Mouse (Mus musculus): ENCODE data around the gene Cse1l. TPM values are rescaled to one million over a fixed set of nuclear protein-coding genes. Genes with fewer than 3 reads are reported as not detected.

Gene Cse1l
- polyA plus RNA-seq, 1 experiment from 2014 or later, result 106 TPM

DNA sequence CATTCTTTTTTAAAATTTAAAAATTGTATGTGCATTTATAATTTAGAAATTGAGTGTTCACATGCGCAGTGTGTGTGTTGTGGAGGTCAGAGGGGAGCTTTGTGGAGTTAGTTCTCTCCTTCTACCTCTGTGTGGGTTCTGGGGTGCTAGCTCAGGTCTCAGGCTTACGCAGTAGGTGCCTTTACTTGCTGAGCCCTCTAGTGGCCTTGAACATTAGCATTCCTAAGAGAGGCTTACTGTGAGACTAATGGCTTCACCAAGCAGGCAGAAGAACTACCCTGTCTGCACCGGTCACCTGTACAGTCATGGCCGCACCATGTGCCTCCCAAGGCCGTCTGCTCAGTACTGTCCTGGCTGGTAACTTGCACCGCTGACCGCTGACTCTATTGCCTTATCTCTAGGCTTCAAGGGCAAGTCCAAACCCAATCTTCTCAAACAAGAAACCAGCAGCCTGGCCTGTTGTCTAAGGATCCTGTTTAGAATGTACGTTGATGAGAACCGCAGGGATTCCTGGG, 14.4 kb upstream of the Cse1l start:
- Histone ChIP-seq H3K4me2 (ENCODE audit: low read length) (no peak overlapping the region), H3K9ac (ENCODE audit: low read length) (no peak overlapping the region), H3K27ac (replicated peaks in 1 of 2; ENCODE audit: control insufficient read depth in 1 of 2, insufficient read depth in 1 of 2, low read depth in 2 of 2, low read length in 2 of 2) (no peak overlapping the region), H3K4me1 (ENCODE audit: control insufficient read depth in 2 of 2, insufficient read depth in 2 of 2, low read length in 2 of 2) (no peaks in the 10 kb centered on the region), H3K4me3 (ENCODE audit: control insufficient read depth in 1 of 2, insufficient read depth in 1 of 2, low read depth in 1 of 2, low read length in 2 of 2) (no peak overlapping the region), H3K36me3 (ENCODE audit: control insufficient read depth, insufficient read depth, low read length) (peaks cover 70% of the 10 kb centered on the region), H3K9me3 (ENCODE audit: control insufficient read depth, low read length) (no peaks in the 10 kb centered on the region), H3K27me3 (ENCODE audit: control insufficient read depth, insufficient read depth, low read length) (no peaks in the 10 kb centered on the region)
- ATAC-seq (ENCODE audit: insufficient number of reproducible peaks, insufficient read depth, low FRiP score, low read depth), result no peak
- WGBS, result 77% methylated on average over 9 of the region's 9 CpGs

DNA sequence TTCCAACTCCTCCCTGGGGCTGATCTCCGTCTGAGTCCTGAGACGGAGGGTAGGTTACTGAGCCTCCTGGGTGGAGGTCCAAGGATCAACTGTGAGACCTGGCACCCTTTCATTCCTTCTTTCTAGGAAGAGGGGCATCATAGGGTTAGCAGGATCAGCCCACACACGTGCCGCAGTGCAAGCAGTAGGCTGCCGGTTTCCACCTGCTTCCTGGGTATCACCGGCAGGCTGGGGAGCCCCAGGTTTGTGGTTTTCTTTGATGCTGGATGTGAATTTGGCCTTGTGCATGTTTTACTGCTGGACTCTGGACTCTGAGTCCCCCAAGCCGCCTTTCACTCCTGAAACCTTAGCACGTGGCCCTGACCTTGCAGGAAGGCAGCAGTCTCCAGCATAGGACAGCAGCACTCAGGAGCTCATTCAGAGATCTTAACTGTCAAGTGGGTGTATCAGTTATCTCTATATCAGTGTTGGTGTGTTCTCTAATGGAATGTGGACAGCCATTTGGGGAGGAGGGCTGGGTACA, 13.6 kb upstream of the Cse1l start:
- Histone ChIP-seq H3K9me3 (ENCODE audit: control insufficient read depth, low read length) (no peaks in the 10 kb centered on the region), H3K4me2 (ENCODE audit: low read length) (no peak overlapping the region), H3K4me3 (ENCODE audit: control insufficient read depth in 1 of 2, insufficient read depth in 1 of 2, low read depth in 1 of 2, low read length in 2 of 2) (no peak overlapping the region), H3K9ac (ENCODE audit: low read length) (no peak overlapping the region), H3K36me3 (ENCODE audit: control insufficient read depth, insufficient read depth, low read length) (peaks cover 70% of the 10 kb centered on the region), H3K27me3 (ENCODE audit: control insufficient read depth, insufficient read depth, low read length) (no peaks in the 10 kb centered on the region), H3K27ac (replicated peaks in 1 of 2; ENCODE audit: control insufficient read depth in 1 of 2, insufficient read depth in 1 of 2, low read depth in 2 of 2, low read length in 2 of 2) (no peak overlapping the region), H3K4me1 (ENCODE audit: control insufficient read depth in 2 of 2, insufficient read depth in 2 of 2, low read length in 2 of 2) (no peaks in the 10 kb centered on the region)
- ATAC-seq (ENCODE audit: insufficient number of reproducible peaks, insufficient read depth, low FRiP score, low read depth), result no peak
- WGBS, result 91% methylated on average over 8 of the region's 8 CpGs

DNA sequence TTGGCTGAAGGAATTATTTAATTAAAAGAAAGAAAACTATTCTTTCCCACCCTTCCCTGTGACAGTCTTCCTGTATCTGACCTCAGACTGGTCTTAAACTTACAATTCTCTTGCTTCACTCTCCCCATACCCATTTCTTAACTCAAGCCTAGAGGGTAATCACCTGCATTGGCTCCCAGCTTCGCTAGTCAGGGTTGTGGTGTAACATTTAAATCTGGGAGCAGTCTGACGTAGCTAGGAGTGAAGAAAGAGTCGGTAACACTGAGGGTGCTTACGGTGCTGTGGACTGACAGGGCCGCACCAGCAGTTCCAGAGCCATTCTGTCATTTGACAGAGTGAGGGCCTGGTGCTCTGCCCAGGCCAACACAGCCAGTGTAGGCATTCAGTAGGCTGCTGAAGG, 12.8 kb upstream of the Cse1l start:
- no peak overlapping the region for H3K4me3 ChIP-seq (ENCODE audit: control insufficient read depth in 1 of 2, insufficient read depth in 1 of 2, low read depth in 1 of 2, low read length in 2 of 2)
- H3K4me1 ChIP-seq (ENCODE audit: control insufficient read depth in 2 of 2, insufficient read depth in 2 of 2, low read length in 2 of 2), result no peaks in the 10 kb centered on the region
- no peak overlapping the region for H3K4me2 ChIP-seq (ENCODE audit: low read length)
- no peaks in the 10 kb centered on the region for H3K27me3 ChIP-seq (ENCODE audit: control insufficient read depth, insufficient read depth, low read length)
- no peak for ATAC-seq (ENCODE audit: insufficient number of reproducible peaks, insufficient read depth, low FRiP score, low read depth)
- no peak overlapping the region for H3K27ac ChIP-seq (replicated peaks in 1 of 2; ENCODE audit: control insufficient read depth in 1 of 2, insufficient read depth in 1 of 2, low read depth in 2 of 2, low read length in 2 of 2)
- no peak overlapping the region for H3K9ac ChIP-seq (ENCODE audit: low read length)
- WGBS, result 90% methylated on average over 5 of the region's 5 CpGs
- H3K9me3 ChIP-seq (ENCODE audit: control insufficient read depth, low read length), result no peaks in the 10 kb centered on the region
- peaks cover 71% of the 10 kb centered on the region for H3K36me3 ChIP-seq (ENCODE audit: control insufficient read depth, insufficient read depth, low read length)

DNA sequence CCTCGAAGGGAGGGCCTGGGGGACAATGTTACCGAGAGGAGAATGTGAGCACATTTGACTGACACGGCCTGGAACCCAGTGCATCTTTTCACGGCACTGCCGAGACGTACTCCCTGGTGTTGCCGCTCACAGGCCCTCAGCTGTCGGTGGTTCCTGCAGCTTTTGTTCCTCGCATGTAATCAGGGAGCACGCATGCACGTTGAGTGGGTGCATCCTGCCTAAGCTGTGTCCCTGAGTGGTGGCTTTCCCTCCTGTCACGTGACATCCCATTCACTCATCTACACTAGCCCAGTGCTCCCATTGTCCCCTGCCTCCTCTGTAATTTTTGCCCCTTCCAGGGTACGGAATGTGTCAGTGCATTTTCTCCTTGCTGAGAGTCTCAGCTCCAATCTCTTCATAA, 9.5 kb upstream of the Cse1l start:
- WGBS, result 82% methylated on average over 13 of the region's 13 CpGs
- ATAC-seq (ENCODE audit: insufficient number of reproducible peaks, insufficient read depth, low FRiP score, low read depth), result no peak
- H3K27ac ChIP-seq (replicated peaks in 1 of 2; ENCODE audit: control insufficient read depth in 1 of 2, insufficient read depth in 1 of 2, low read depth in 2 of 2, low read length in 2 of 2), result no peak overlapping the region
- H3K36me3 ChIP-seq (ENCODE audit: control insufficient read depth, insufficient read depth, low read length), result peaks cover 52% of the 10 kb centered on the region
- H3K4me1 ChIP-seq (ENCODE audit: control insufficient read depth in 2 of 2, insufficient read depth in 2 of 2, low read length in 2 of 2), result no peaks in the 10 kb centered on the region
- H3K9me3 ChIP-seq (ENCODE audit: control insufficient read depth, low read length), result no peaks in the 10 kb centered on the region
- no peak overlapping the region for H3K9ac ChIP-seq (ENCODE audit: low read length)
- H3K4me3 ChIP-seq (ENCODE audit: control insufficient read depth in 1 of 2, insufficient read depth in 1 of 2, low read depth in 1 of 2, low read length in 2 of 2), result no peak overlapping the region
- H3K27me3 ChIP-seq (ENCODE audit: control insufficient read depth, insufficient read depth, low read length), result no peaks in the 10 kb centered on the region
- H3K4me2 ChIP-seq (ENCODE audit: low read length), result no peak overlapping the region

DNA sequence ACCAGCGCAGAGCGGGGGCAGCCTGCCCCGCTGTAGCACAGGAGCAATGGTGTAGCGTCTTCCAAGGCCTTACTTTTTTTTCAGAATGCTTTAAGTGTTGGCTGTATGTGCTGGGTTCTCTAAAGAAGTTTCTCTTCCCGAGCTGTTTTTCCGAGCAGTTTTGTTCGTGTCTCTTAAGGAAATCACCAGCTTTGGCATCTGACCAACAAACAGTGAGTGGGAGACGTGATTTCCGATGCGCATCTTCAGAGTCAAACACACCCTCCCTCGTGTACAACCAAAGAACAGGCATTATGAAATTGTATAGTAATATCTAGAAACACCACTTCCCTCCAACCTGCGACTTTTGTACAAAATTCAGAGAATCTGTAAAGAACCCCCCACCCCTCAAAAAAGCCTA, 8.9 kb upstream of the Cse1l start:
- Histone ChIP-seq H3K27ac (replicated peaks in 1 of 2; ENCODE audit: control insufficient read depth in 1 of 2, insufficient read depth in 1 of 2, low read depth in 2 of 2, low read length in 2 of 2) (no peak overlapping the region), H3K9ac (ENCODE audit: low read length) (no peak overlapping the region), H3K27me3 (ENCODE audit: control insufficient read depth, insufficient read depth, low read length) (no peaks in the 10 kb centered on the region), H3K4me3 (ENCODE audit: control insufficient read depth in 1 of 2, insufficient read depth in 1 of 2, low read depth in 1 of 2, low read length in 2 of 2) (no peak overlapping the region), H3K4me2 (ENCODE audit: low read length) (no peak overlapping the region), H3K36me3 (ENCODE audit: control insufficient read depth, insufficient read depth, low read length) (peaks cover 46% of the 10 kb centered on the region), H3K9me3 (ENCODE audit: control insufficient read depth, low read length) (no peaks in the 10 kb centered on the region), H3K4me1 (ENCODE audit: control insufficient read depth in 2 of 2, insufficient read depth in 2 of 2, low read length in 2 of 2) (no peaks in the 10 kb centered on the region)
- 88% methylated on average over 12 of the region's 12 CpGs for WGBS
- no peak for ATAC-seq (ENCODE audit: insufficient number of reproducible peaks, insufficient read depth, low FRiP score, low read depth)

DNA sequence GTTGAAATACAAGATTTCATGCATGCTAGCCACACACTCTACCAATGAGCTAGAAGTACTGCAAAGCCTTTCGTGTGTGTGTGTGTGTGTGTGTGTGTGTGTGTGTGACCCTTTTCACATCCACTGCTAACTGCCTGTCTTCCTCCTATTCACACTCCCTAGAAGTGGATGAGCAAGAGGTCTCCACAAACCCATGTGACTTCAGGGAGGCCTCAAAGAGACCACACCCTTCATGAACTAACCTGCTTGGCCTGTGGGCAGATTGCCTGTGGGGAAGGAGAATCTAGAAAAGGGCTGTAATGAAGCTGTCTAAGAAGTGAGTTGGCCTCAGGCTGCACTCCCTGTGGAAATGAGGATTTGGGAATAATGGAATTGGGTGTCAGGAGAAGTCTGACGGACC, 6.7 kb upstream of the Cse1l start:
- Histone ChIP-seq H3K9ac (ENCODE audit: low read length) (no peak overlapping the region), H3K4me2 (ENCODE audit: low read length) (no peak overlapping the region), H3K27ac (replicated peaks in 1 of 2; ENCODE audit: control insufficient read depth in 1 of 2, insufficient read depth in 1 of 2, low read depth in 2 of 2, low read length in 2 of 2) (no peak overlapping the region), H3K4me3 (ENCODE audit: control insufficient read depth in 1 of 2, insufficient read depth in 1 of 2, low read depth in 1 of 2, low read length in 2 of 2) (no peak overlapping the region), H3K4me1 (ENCODE audit: control insufficient read depth in 2 of 2, insufficient read depth in 2 of 2, low read length in 2 of 2) (no peaks in the 10 kb centered on the region), H3K9me3 (ENCODE audit: control insufficient read depth, low read length) (no peaks in the 10 kb centered on the region), H3K36me3 (ENCODE audit: control insufficient read depth, insufficient read depth, low read length) (peaks cover 26% of the 10 kb centered on the region), H3K27me3 (ENCODE audit: control insufficient read depth, insufficient read depth, low read length) (no peaks in the 10 kb centered on the region)
- 82% methylated on average over 2 of the region's 2 CpGs for WGBS
- ATAC-seq (ENCODE audit: insufficient number of reproducible peaks, insufficient read depth, low FRiP score, low read depth), result no peak

DNA sequence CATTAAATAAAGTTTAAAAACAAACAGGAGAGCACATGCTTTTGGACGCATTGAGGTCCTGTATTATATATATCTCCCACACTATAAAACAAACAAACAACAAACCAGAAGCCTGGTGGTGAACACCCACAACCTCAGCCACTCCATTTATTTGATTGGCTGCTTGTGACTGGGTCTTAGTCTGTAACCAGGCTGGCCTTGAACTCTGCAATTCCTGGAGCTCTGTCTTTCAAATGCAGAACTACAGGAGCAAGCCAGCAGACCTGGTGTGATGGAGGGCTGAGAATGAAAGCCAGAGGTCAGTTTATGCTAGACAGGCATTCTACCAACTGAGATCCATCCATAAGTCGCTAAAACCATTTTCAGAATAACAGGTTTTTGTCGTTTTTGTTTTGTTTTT, 6.1 kb upstream of the Cse1l start:
- Histone ChIP-seq H3K27me3 (ENCODE audit: control insufficient read depth, insufficient read depth, low read length) (no peaks in the 10 kb centered on the region), H3K36me3 (ENCODE audit: control insufficient read depth, insufficient read depth, low read length) (peaks cover 20% of the 10 kb centered on the region)

DNA sequence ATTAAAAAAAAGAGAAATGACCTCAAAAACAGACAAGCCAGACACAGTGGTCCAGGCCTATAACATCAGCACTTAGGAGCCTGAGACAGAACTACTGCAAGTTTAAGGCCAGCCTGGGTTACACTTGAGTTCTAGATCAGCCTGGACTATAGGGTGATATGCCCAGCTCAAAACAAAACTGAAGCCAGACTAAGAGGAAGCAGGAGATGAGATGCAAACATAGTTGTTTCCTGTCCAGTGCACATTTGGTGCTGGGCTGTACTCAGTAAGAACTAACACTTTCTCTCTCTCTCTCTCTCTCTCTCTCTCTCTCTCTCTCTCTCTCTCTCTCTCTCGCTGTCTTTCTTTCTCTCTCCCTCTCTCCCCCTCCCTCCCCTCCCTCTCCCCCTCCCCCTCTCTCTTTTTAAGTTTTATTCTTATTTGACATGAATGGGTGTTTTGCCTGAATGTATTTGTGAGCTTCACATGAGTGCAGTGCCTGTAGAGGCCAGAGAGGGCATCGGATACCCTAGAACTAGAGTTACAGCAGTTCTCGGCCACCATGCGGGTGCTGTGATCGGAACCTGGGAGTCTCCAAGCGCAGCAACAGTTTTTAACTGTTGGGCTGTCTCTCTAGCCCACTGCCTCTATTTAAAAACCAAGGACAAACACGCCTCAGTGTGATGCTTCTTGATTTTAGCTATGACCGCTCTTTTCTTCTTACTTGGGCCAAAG, 4.9 kb upstream of the Cse1l start:
- H3K4me1 ChIP-seq (ENCODE audit: control insufficient read depth in 2 of 2, insufficient read depth in 2 of 2, low read length in 2 of 2), result peaks cover 2 to 6% of the 10 kb centered on the region in 2 experiments; a peak in 3 of 4 replicates
- no peak overlapping the region for H3K4me3 ChIP-seq (ENCODE audit: control insufficient read depth in 1 of 2, insufficient read depth in 1 of 2, low read depth in 1 of 2, low read length in 2 of 2)
- no peak overlapping the region for H3K9ac ChIP-seq (ENCODE audit: low read length)
- H3K4me2 ChIP-seq (ENCODE audit: low read length), result no peak overlapping the region
- H3K27me3 ChIP-seq (ENCODE audit: control insufficient read depth, insufficient read depth, low read length), result no peaks in the 10 kb centered on the region
- no peaks in the 10 kb centered on the region for H3K9me3 ChIP-seq (ENCODE audit: control insufficient read depth, low read length)
- peaks cover 15% of the 10 kb centered on the region for H3K36me3 ChIP-seq (ENCODE audit: control insufficient read depth, insufficient read depth, low read length)
- no peak overlapping the region for H3K27ac ChIP-seq (replicated peaks in 1 of 2; ENCODE audit: control insufficient read depth in 1 of 2, insufficient read depth in 1 of 2, low read depth in 2 of 2, low read length in 2 of 2)
- no peak for ATAC-seq (ENCODE audit: insufficient number of reproducible peaks, insufficient read depth, low FRiP score, low read depth)
- 83% methylated on average over 8 of the region's 8 CpGs for WGBS

More for the DNA sequence above, 6.1 kb upstream of the Cse1l start:
- WGBS, result 59% methylated on average over 3 of the region's 3 CpGs
- ATAC-seq (ENCODE audit: insufficient number of reproducible peaks, insufficient read depth, low FRiP score, low read depth), result no peak
- Histone ChIP-seq H3K4me1 (ENCODE audit: control insufficient read depth in 2 of 2, insufficient read depth in 2 of 2, low read length in 2 of 2) (no peaks in the 10 kb centered on the region), H3K27ac (replicated peaks in 1 of 2; ENCODE audit: control insufficient read depth in 1 of 2, insufficient read depth in 1 of 2, low read depth in 2 of 2, low read length in 2 of 2) (no peak overlapping the region), H3K9ac (ENCODE audit: low read length) (no peak overlapping the region), H3K4me3 (ENCODE audit: control insufficient read depth in 1 of 2, insufficient read depth in 1 of 2, low read depth in 1 of 2, low read length in 2 of 2) (no peak overlapping the region), H3K9me3 (ENCODE audit: control insufficient read depth, low read length) (no peaks in the 10 kb centered on the region), H3K4me2 (ENCODE audit: low read length) (no peak overlapping the region)

Measured in heart, embryonic 14.5 days (tissue).